8 mouse cellular contexts compared by ENCODE assay signal in genomic region chr7:144942071-144942743, GRCm38 (mm10). TPM values are rescaled to one million over a fixed set of nuclear protein-coding genes. Genes with fewer than 3 reads are reported as not detected.
DNase-seq lines count a peak whose midpoint lies in the region; ATAC-seq and TF ChIP-seq lines count a peak whose summit lies in the region.

No protein-coding gene starts in this region.

- peak overlapping the region; percentile 89 for H3K9ac ChIP-seq in heart, embryonic 13.5 days
- 0 out of 2 replicates have a peak overlapping the region, but pooled peaks have one; percentile 24 for H3K9ac ChIP-seq in midbrain, embryonic 13.5 days (replicated peaks)

- WGBS in heart, embryonic 13.5 days = under 1% methylated on average over 35 of the region's 35 CpGs
- WGBS in midbrain, embryonic 13.5 days = under 1% methylated on average over 35 of the region's 35 CpGs

- H3K27ac ChIP-seq in bone marrow macrophage, adult 2 months (ENCODE audit: insufficient read depth, low read depth, low read length) = peak overlapping the region; percentile 67
- H3K27ac ChIP-seq in heart, embryonic 13.5 days (replicated peaks) = peak overlapping the region; percentile 97
- H3K27ac ChIP-seq in midbrain, embryonic 13.5 days = peak overlapping the region; percentile 89

- peaks cover 1% of the 10 kb centered on the region for H3K36me3 ChIP-seq in heart, embryonic 13.5 days
- no peaks in the 10 kb centered on the region for H3K36me3 ChIP-seq in midbrain, embryonic 13.5 days

- TF ChIP-seq POLR2A in bone marrow macrophage, adult 2 months (IDR thresholded peaks at IDR 0.05; ENCODE audit: borderline replicate concordance, low read depth, low read length) = no peak

- peak overlapping the region; percentile 97 for H3K4me2 ChIP-seq in heart, embryonic 13.5 days
- peak overlapping the region; percentile 76 for H3K4me2 ChIP-seq in midbrain, embryonic 13.5 days (replicated peaks)

- H3K27me3 ChIP-seq in heart, embryonic 13.5 days (replicated peaks) = 0 out of 2 replicates have a peak, but pooled peaks cover 3% of the 10 kb centered on the region
- H3K27me3 ChIP-seq in midbrain, embryonic 13.5 days = peaks cover 53% of the 10 kb centered on the region

- no peak for ATAC-seq in heart, embryonic 13.5 days (ENCODE audit: extremely low read depth, insufficient number of reproducible peaks, low FRiP score, low TSS enrichment)
- ATAC-seq in midbrain, embryonic 13.5 days = 0 out of 2 replicates have a peak, but pooled peaks have one; percentile 4

- no peaks in the 10 kb centered on the region for H3K9me3 ChIP-seq in heart, embryonic 13.5 days
- no peaks in the 10 kb centered on the region for H3K9me3 ChIP-seq in midbrain, embryonic 13.5 days

- no peak for TF ChIP-seq CTCF in bone marrow macrophage, adult 2 months (IDR thresholded peaks at IDR 0.05; ENCODE audit: low read depth, low read length)

- peak; percentile 59 for DNase-seq in Muller cell, postnatal 12 days (ENCODE audit: inconsistent ontology term)
- peak; percentile 51 for DNase-seq in kidney, postnatal 10 days
- no peak for DNase-seq in layer of hippocampus, postnatal 14 days (ENCODE audit: low spot score in 2 of 2)
- no peak for DNase-seq in spleen, adult 18-20 months
- no peak for DNase-seq in gastrocnemius, postnatal 25 days

- peak overlapping the region; percentile 57 for H3K4me3 ChIP-seq in bone marrow macrophage, adult 2 months (ENCODE audit: insufficient read depth, low read length)
- peak overlapping the region; percentile 85 for H3K4me3 ChIP-seq in heart, embryonic 13.5 days
- H3K4me3 ChIP-seq in midbrain, embryonic 13.5 days (replicated peaks) = peak overlapping the region; percentile 45

- H3K4me1 ChIP-seq in bone marrow macrophage, adult 2 months (ENCODE audit: control insufficient read depth, insufficient read depth, low read length) = 0 out of 2 replicates have a peak, but pooled peaks cover 2% of the 10 kb centered on the region
- peaks cover 32% of the 10 kb centered on the region for H3K4me1 ChIP-seq in heart, embryonic 13.5 days
- peaks cover 62% of the 10 kb centered on the region for H3K4me1 ChIP-seq in midbrain, embryonic 13.5 days (replicated peaks)

RNA-seq across cellular contexts. Expression of gene Ccnd1, which starts 2.5 kb away (rescaled TPM):
- 31.4 and 31.9 TPM in 2 replicates for polyA plus RNA-seq in bone marrow macrophage, adult 2 months (2012; ENCODE audit: insufficient read depth, insufficient read length, missing spikeins)
- polyA plus RNA-seq in heart, embryonic 13.5 days (2015; fragmentation: Nextera tagmentation; extraction: Ambion mirVana) = 52.6 and 67.5 TPM in 2 replicates
- polyA plus RNA-seq in midbrain, embryonic 13.5 days (2015; fragmentation: Nextera tagmentation; extraction: Ambion mirVana) = 141 and 143 TPM in 2 replicates
- 10 to 100 TPM; 29.0 to 29.6 TPM for total RNA-seq in layer of hippocampus, postnatal 14 days (2021)
- 10 to 100 TPM; 11.4 to 14.1 TPM for total RNA-seq in gastrocnemius, postnatal 25 days (2021)

RNA-seq across cellular contexts. Expression of gene LTO1, which starts 27.3 kb away (rescaled TPM):
- polyA plus RNA-seq in bone marrow macrophage, adult 2 months (2012; ENCODE audit: insufficient read depth, insufficient read length, missing spikeins) = 21.5 and 30.3 TPM in 2 replicates
- 19.7 and 21.3 TPM in 2 replicates for polyA plus RNA-seq in heart, embryonic 13.5 days (2015; fragmentation: Nextera tagmentation; extraction: Ambion mirVana)
- 36.4 and 37.8 TPM in 2 replicates for polyA plus RNA-seq in midbrain, embryonic 13.5 days (2015; fragmentation: Nextera tagmentation; extraction: Ambion mirVana)
- 10 to 100 TPM; 24.0 to 29.0 TPM for total RNA-seq in layer of hippocampus, postnatal 14 days (2021)
- 1 to 10 TPM; 7.0 to 8.4 TPM for total RNA-seq in gastrocnemius, postnatal 25 days (2021)

RNA-seq across cellular contexts. Expression of gene Fgf15, which starts 45.9 kb away (rescaled TPM):
- not detected in 2 replicates for polyA plus RNA-seq in bone marrow macrophage, adult 2 months (2012; ENCODE audit: insufficient read depth, insufficient read length, missing spikeins)
- 0.11 TPM in 1 of 2 replicates, not detected in the other for polyA plus RNA-seq in heart, embryonic 13.5 days (2015; fragmentation: Nextera tagmentation; extraction: Ambion mirVana)
- 61.2 and 66.9 TPM in 2 replicates for polyA plus RNA-seq in midbrain, embryonic 13.5 days (2015; fragmentation: Nextera tagmentation; extraction: Ambion mirVana)
- not detected for total RNA-seq in layer of hippocampus, postnatal 14 days (2021)
- not detected for total RNA-seq in gastrocnemius, postnatal 25 days (2021)

Comparison
In these comparisons a context has a peak if more than half of its experiments do, and no peak if none do; other contexts are left out.
1. DNase-seq: peak in Muller cell, postnatal 12 days (single experiment) and kidney, postnatal 10 days (single experiment); none in layer of hippocampus, postnatal 14 days (0 of 2), spleen, adult 18-20 months (0 of 2) and gastrocnemius, postnatal 25 days (single experiment).
2. RNA of gene Fgf15, which starts 45.9 kb away (polyA plus RNA-seq): 61.2 to 66.9 TPM in midbrain, embryonic 13.5 days; 0.11 TPM in heart, embryonic 13.5 days and not detected in bone marrow macrophage, adult 2 months; every median in the first group is over 10 times any median in the second.
3. Peak in every context shown above with its lines, with median percentiles within 50 percentile points of each other: H3K27ac ChIP-seq and H3K4me3 ChIP-seq.